Mouse (Mus musculus) G1E (cell line): Measurements from ENCODE around the gene Anks6. TPM values are rescaled to one million over a fixed set of nuclear protein-coding genes. Genes with fewer than 3 reads are reported as not detected.

Experiments used
- ATAC-seq: 2 replicates; pipeline ENCODE4 v1.8.0; 2016; ENCODE audit warnings: mild to moderate bottlenecking; ENCODE audit not compliant: insufficient number of reproducible peaks, poor library complexity, low FRiP score, severe bottlenecking; ENCODE audit errors: extremely low read depth
- DNase-seq: peaks from one replicate; pipeline ENCODE4 v3.0.0; 2012; ENCODE audit warnings: low spot score
- H3K27me3 ChIP-seq: 2 replicates; pipeline ENCODE4 v1.6.1; 2012; ENCODE audit warnings: mild to moderate bottlenecking, low read length, inconsistent platforms; ENCODE audit not compliant: insufficient read depth
- H3K36me3 ChIP-seq: replicated peaks from 2 replicates; pipeline ENCODE3; 2012; ENCODE audit warnings: mild to moderate bottlenecking, inconsistent platforms
- H3K4me1 ChIP-seq: 2 replicates; pipeline ENCODE4 v1.6.1; 2012; ENCODE audit warnings: low read depth, low read length, inconsistent platforms, mixed read lengths; ENCODE audit not compliant: insufficient read depth
- H3K4me3 ChIP-seq: 2 replicates; pipeline ENCODE4 v1.5.1; 2012; ENCODE audit warnings: low read depth, mild to moderate bottlenecking, inconsistent platforms, low read length, moderate library complexity, mixed read lengths
- H3K9me3 ChIP-seq: replicated peaks from 2 replicates; pipeline ENCODE4 v1.6.1; 2012; ENCODE audit warnings: inconsistent platforms
- CTCF ChIP-seq: IDR thresholded peaks from 2 replicates; pipeline ENCODE4 v1.5.1; 2012; ENCODE audit warnings: low read depth, low read length, inconsistent platforms, mixed read lengths
- GATA1 ChIP-seq: IDR thresholded peaks from 2 replicates; pipeline ENCODE4 v1.6.1; 2012; ENCODE audit warnings: borderline replicate concordance, low read length, inconsistent platforms, mixed read lengths
- GATA2 ChIP-seq: IDR thresholded peaks from 2 replicates; pipeline ENCODE4 v1.6.1; 2012; ENCODE audit warnings: low read depth, low read length, inconsistent platforms, borderline replicate concordance
- POLR2AphosphoS5 ChIP-seq: IDR thresholded peaks from 2 replicates; pipeline ENCODE4 v1.6.1; 2012; ENCODE audit warnings: low read depth, low read length, inconsistent platforms; ENCODE audit not compliant: insufficient replicate concordance
- TAL1 ChIP-seq: conservative IDR thresholded peaks from 2 replicates; pipeline ENCODE4 v1.6.1; 2012; ENCODE audit warnings: low read depth, low read length, inconsistent platforms, mixed read lengths
- polyA plus RNA-seq: library from polyadenylated mRNA; stranded (reverse); fragments of >175 nt; gene quantifications from 2 replicates; pipeline ENCODE4 v1.2.3, GENCODE M21; 2012
- total RNA-seq, 2 experiments: library from RNA; stranded (forward) in 1 of 2; stranded (reverse) in 1 of 2; fragments of 200-1000 nt in 1 of 2; fragments of >200 nt in 1 of 2; fragmentation: Nextera tagmentation in 1 of 2; gene quantifications; 2 replicates each; pipeline ENCODE4 v1.2.3; 2014 to 2017

The Anks6 gene
- total and polyA plus RNA-seq, 3 experiments = 0.44 TPM; not detected in 2

GRCm38 (mm10) chr4:47036486-47037320, 20.5 kb downstream of the Anks6 start:
- H3K36me3 ChIP-seq = no peaks in the 10 kb centered on the region
- H3K9me3 ChIP-seq = peaks cover 93% of the 10 kb centered on the region
- TF ChIP-seq CTCF (no peak), TAL1 (no peak)
- DNase-seq (no peak), ATAC-seq (no peak)
- no peaks in the 10 kb centered on the region for H3K4me1 ChIP-seq
- no peaks in the 10 kb centered on the region for H3K27me3 ChIP-seq
- peak overlapping the region; percentile 6; the same call in 1 of the 2 replicates for H3K4me3 ChIP-seq

- Histone ChIP-seq H3K9me3 (peaks cover 93% of the 10 kb centered on the region), H3K4me1 (no peaks in the 10 kb centered on the region), H3K4me3 (no peak overlapping the region), H3K36me3 (no peaks in the 10 kb centered on the region), H3K27me3 (no peaks in the 10 kb centered on the region)
- TF ChIP-seq TAL1 (no peak), GATA2 (no peak), GATA1 (no peak), POLR2AphosphoS5 (no peak), CTCF (no peak)
- ATAC-seq = no peak
- DNase-seq = no peak
These were observed 21.7 kb downstream of the Anks6 start for GRCm38 (mm10) chr4:47035536-47035935.

- H3K4me1 ChIP-seq = no peaks in the 10 kb centered on the region
- H3K36me3 ChIP-seq = no peaks in the 10 kb centered on the region
- H3K27me3 ChIP-seq = no peaks in the 10 kb centered on the region
- H3K4me3 ChIP-seq = no peak overlapping the region
- TF ChIP-seq GATA2 (no peak), GATA1 (no peak), POLR2AphosphoS5 (no peak), TAL1 (no peak), CTCF (no peak)
- H3K9me3 ChIP-seq = peaks cover 86% of the 10 kb centered on the region
- no peak for DNase-seq
- ATAC-seq = no peak
These were observed 25.1 kb downstream of the Anks6 start for GRCm38 (mm10) chr4:47032171-47032570.

- Histone ChIP-seq H3K9me3 (peaks cover 87% of the 10 kb centered on the region), H3K36me3 (no peaks in the 10 kb centered on the region), H3K4me3 (no peak overlapping the region), H3K27me3 (no peaks in the 10 kb centered on the region), H3K4me1 (no peaks in the 10 kb centered on the region)
- ATAC-seq (no peak), DNase-seq (no peak)
- TF ChIP-seq GATA2 (no peak), TAL1 (no peak), GATA1 (no peak), POLR2AphosphoS5 (no peak), CTCF (no peak)
These were observed 28.4 kb downstream of the Anks6 start for GRCm38 (mm10) chr4:47028791-47029190.

- Histone ChIP-seq H3K36me3 (no peaks in the 10 kb centered on the region), H3K27me3 (no peaks in the 10 kb centered on the region), H3K4me1 (no peaks in the 10 kb centered on the region), H3K4me3 (no peak overlapping the region), H3K9me3 (peaks cover 88% of the 10 kb centered on the region)
- DNase-seq (no peak), ATAC-seq (no peak)
- TF ChIP-seq GATA1 (no peak), TAL1 (no peak), POLR2AphosphoS5 (no peak), GATA2 (no peak), CTCF (no peak)
These were observed 33.3 kb downstream of the Anks6 start for GRCm38 (mm10) chr4:47023949-47024348.

GRCm38 (mm10) chr4:47022804-47023603, 34.2 kb downstream of the Anks6 start:
- no peak for DNase-seq
- H3K4me3 ChIP-seq = no peak overlapping the region
- no peak for ATAC-seq
- TF ChIP-seq TAL1 (no peak), CTCF (no peak), GATA1 (no peak), POLR2AphosphoS5 (no peak), GATA2 (no peak)
- peaks cover 88% of the 10 kb centered on the region for H3K9me3 ChIP-seq
- H3K27me3 ChIP-seq = no peaks in the 10 kb centered on the region
- no peaks in the 10 kb centered on the region for H3K4me1 ChIP-seq
- H3K36me3 ChIP-seq = no peaks in the 10 kb centered on the region
